Mouse (Mus musculus) cerebellum, postnatal 25 days (tissue): ENCODE data around the gene Cttnbp2nl.
A peak's percentile ranks its signal among the peaks of the same experiment; 100 is the strongest.

Experiments
- DNase-seq, 2 experiments: peaks; one replicate each; pipeline ENCODE4 v3.0.0; 2021; ENCODE audit warnings: mixed read lengths in 2 of 2

The Cttnbp2nl gene

GRCm38 (mm10) chr3:105052937-105053697, at the start of gene Cttnbp2nl:
TSS of gene Cttnbp2nl (minus strand) at chr3:105053146.
- peak; percentile 99 for DNase-seq

- no peak for DNase-seq
Observed at GRCm38 (mm10) chr3:105100270-105100589, 47.3 kb upstream of the Cttnbp2nl start.

- DNase-seq: no peak
Observed at GRCm38 (mm10) chr3:105099526-105100269, 46.8 kb upstream of the Cttnbp2nl start.

- DNase-seq: no peak
Observed at GRCm38 (mm10) chr3:105097581-105097980, 44.6 kb upstream of the Cttnbp2nl start.

GRCm38 (mm10) chr3:105095026-105095425, 42.1 kb upstream of the Cttnbp2nl start:
- DNase-seq: peak in 1 of 2 experiments; percentile 40

- DNase-seq: peak in 1 of 2 experiments; percentile 53
Observed at GRCm38 (mm10) chr3:105094448-105094847, 41.5 kb upstream of the Cttnbp2nl start.

GRCm38 (mm10) chr3:105092721-105093505, 40.0 kb upstream of the Cttnbp2nl start:
- DNase-seq: no peak

- peak; percentile 38 to 61 for DNase-seq
Observed at GRCm38 (mm10) chr3:105090981-105091380, 38.0 kb upstream of the Cttnbp2nl start.

GRCm38 (mm10) chr3:105090147-105090546, 37.2 kb upstream of the Cttnbp2nl start:
- DNase-seq: no peak

GRCm38 (mm10) chr3:105088638-105089037, 35.7 kb upstream of the Cttnbp2nl start:
- DNase-seq: no peak

GRCm38 (mm10) chr3:105087344-105087743, 34.4 kb upstream of the Cttnbp2nl start:
- DNase-seq: no peak

GRCm38 (mm10) chr3:105078231-105078826, 25.4 kb upstream of the Cttnbp2nl start:
- DNase-seq: peak; percentile 74 to 85

GRCm38 (mm10) chr3:105075796-105076195, 22.9 kb upstream of the Cttnbp2nl start:
- no peak for DNase-seq

- DNase-seq: no peak
Observed at GRCm38 (mm10) chr3:105072536-105072935, 19.6 kb upstream of the Cttnbp2nl start.

GRCm38 (mm10) chr3:105071251-105071650, 18.3 kb upstream of the Cttnbp2nl start:
- no peak for DNase-seq

- DNase-seq: no peak
Observed at GRCm38 (mm10) chr3:105070553-105070952, 17.6 kb upstream of the Cttnbp2nl start.

- no peak for DNase-seq
Observed at GRCm38 (mm10) chr3:105066544-105066943, 13.6 kb upstream of the Cttnbp2nl start, which contains the start of gene 4930564D02Rik. TSS of gene 4930564D02Rik (plus strand) at chr3:105066844.

- no peak for DNase-seq
Observed at GRCm38 (mm10) chr3:105062676-105063075, 9.7 kb upstream of the Cttnbp2nl start.

- DNase-seq: no peak
Observed at GRCm38 (mm10) chr3:105061991-105062390, 9.0 kb upstream of the Cttnbp2nl start.

- DNase-seq: no peak
Observed at GRCm38 (mm10) chr3:105061496-105061895, 8.6 kb upstream of the Cttnbp2nl start.

GRCm38 (mm10) chr3:105060992-105061391, 8.0 kb upstream of the Cttnbp2nl start:
- no peak for DNase-seq

GRCm38 (mm10) chr3:105059911-105060310, 7.0 kb upstream of the Cttnbp2nl start:
- DNase-seq: no peak
